Mouse (Mus musculus): ENCODE measurements around the gene Wdr93. TPM values are rescaled to one million over a fixed set of nuclear protein-coding genes. Genes with fewer than 3 reads are reported as not detected.

Gene Wdr93
- polyA plus RNA-seq, 1 experiment from 2014 or later = not detected

- Histone ChIP-seq H3K36me3 (ENCODE audit: control insufficient read depth, insufficient read depth, low read length) (no peaks in the 10 kb centered on the region), H3K9me3 (ENCODE audit: control insufficient read depth, low read length) (no peaks in the 10 kb centered on the region), H3K4me3 (ENCODE audit: low read depth, low read length) (no peak overlapping the region), H3K27ac (ENCODE audit: low read depth, low read length) (no peak overlapping the region), H3K4me2 (no peak overlapping the region), H3K4me1 (replicated peaks; ENCODE audit: control insufficient read depth, insufficient read depth, low read length) (no peaks in the 10 kb centered on the region), H3K9ac (ENCODE audit: low read depth, low read length) (no peak overlapping the region), H3K27me3 (replicated peaks; ENCODE audit: control insufficient read depth, insufficient read depth, low read length) (no peaks in the 10 kb centered on the region; the same call in 1 of the 2 replicates)
- DNase-seq (ENCODE audit: low spot score) = no peak
- ATAC-seq (replicated peaks; ENCODE audit: low FRiP score) = no peak
- 75% methylated on average over 11 of the region's 11 CpGs for WGBS
Observed at GRCm38 (mm10) chr7:79801391-79801790, 58.4 kb downstream of the Wdr93 start.

GRCm38 (mm10) chr7:79802037-79802436 is 59.1 kb downstream of the Wdr93 start:
- Histone ChIP-seq H3K4me3 (ENCODE audit: low read depth, low read length) (no peak overlapping the region), H3K4me1 (replicated peaks; ENCODE audit: control insufficient read depth, insufficient read depth, low read length) (no peaks in the 10 kb centered on the region), H3K9me3 (ENCODE audit: control insufficient read depth, low read length) (no peaks in the 10 kb centered on the region), H3K9ac (ENCODE audit: low read depth, low read length) (no peak overlapping the region), H3K4me2 (no peak overlapping the region), H3K27me3 (replicated peaks; ENCODE audit: control insufficient read depth, insufficient read depth, low read length) (no peaks in the 10 kb centered on the region; the same call in 1 of the 2 replicates), H3K27ac (ENCODE audit: low read depth, low read length) (no peak overlapping the region), H3K36me3 (ENCODE audit: control insufficient read depth, insufficient read depth, low read length) (no peaks in the 10 kb centered on the region)
- 51% methylated on average over 5 of the region's 5 CpGs for WGBS
- DNase-seq (ENCODE audit: low spot score) (no peak), ATAC-seq (replicated peaks; ENCODE audit: low FRiP score) (no peak)

GRCm38 (mm10) chr7:79803887-79804286 is 60.9 kb downstream of the Wdr93 start:
- Histone ChIP-seq H3K9ac (ENCODE audit: low read depth, low read length) (no peak overlapping the region), H3K4me3 (ENCODE audit: low read depth, low read length) (no peak overlapping the region), H3K9me3 (ENCODE audit: control insufficient read depth, low read length) (no peaks in the 10 kb centered on the region), H3K36me3 (ENCODE audit: control insufficient read depth, insufficient read depth, low read length) (no peaks in the 10 kb centered on the region), H3K27me3 (replicated peaks; ENCODE audit: control insufficient read depth, insufficient read depth, low read length) (no peaks in the 10 kb centered on the region; the same call in 1 of the 2 replicates), H3K4me1 (replicated peaks; ENCODE audit: control insufficient read depth, insufficient read depth, low read length) (no peaks in the 10 kb centered on the region), H3K27ac (ENCODE audit: low read depth, low read length) (no peak overlapping the region), H3K4me2 (no peak overlapping the region)
- 70% methylated on average over 2 of the region's 2 CpGs for WGBS
- ATAC-seq (replicated peaks; ENCODE audit: low FRiP score) (no peak), DNase-seq (ENCODE audit: low spot score) (no peak)

GRCm38 (mm10) chr7:79808561-79808960 is 65.6 kb downstream of the Wdr93 start:
- Histone ChIP-seq H3K4me1 (replicated peaks; ENCODE audit: control insufficient read depth, insufficient read depth, low read length) (peaks cover 5% of the 10 kb centered on the region; the same call in 1 of the 2 replicates), H3K4me3 (ENCODE audit: low read depth, low read length) (no peak overlapping the region), H3K9me3 (ENCODE audit: control insufficient read depth, low read length) (no peaks in the 10 kb centered on the region), H3K9ac (ENCODE audit: low read depth, low read length) (no peak overlapping the region), H3K27me3 (replicated peaks; ENCODE audit: control insufficient read depth, insufficient read depth, low read length) (peaks cover 24% of the 10 kb centered on the region), H3K36me3 (ENCODE audit: control insufficient read depth, insufficient read depth, low read length) (no peaks in the 10 kb centered on the region), H3K27ac (ENCODE audit: low read depth, low read length) (no peak overlapping the region), H3K4me2 (no peak overlapping the region)
- ATAC-seq (replicated peaks; ENCODE audit: low FRiP score) (no peak), DNase-seq (ENCODE audit: low spot score) (no peak)
- 80% methylated on average over 7 of the region's 7 CpGs for WGBS

- H3K36me3 ChIP-seq (ENCODE audit: control insufficient read depth, insufficient read depth, low read length) = no peaks in the 10 kb centered on the region
- H3K4me3 ChIP-seq (ENCODE audit: low read depth, low read length) = peak within 1 kb of the TSS; percentile 30
- H3K9ac ChIP-seq (ENCODE audit: low read depth, low read length) = peak within 1 kb of the TSS; percentile 3; the same call in 1 of the 2 replicates
- ATAC-seq (replicated peaks; ENCODE audit: low FRiP score) (0 out of 2 replicates have a peak, but pooled peaks have one; percentile 43), DNase-seq (ENCODE audit: low spot score) (peak; percentile 57)
- 16% methylated on average over 71 of the region's 71 CpGs for WGBS
- peak within 1 kb of the TSS; percentile 66 for H3K4me2 ChIP-seq
- H3K27me3 ChIP-seq (replicated peaks; ENCODE audit: control insufficient read depth, insufficient read depth, low read length) = peaks cover 24% of the 10 kb centered on the region
- H3K27ac ChIP-seq (ENCODE audit: low read depth, low read length) = no peak within 1 kb of the TSS
- H3K4me1 ChIP-seq (replicated peaks; ENCODE audit: control insufficient read depth, insufficient read depth, low read length) = peaks cover 5% of the 10 kb centered on the region; the same call in 1 of the 2 replicates
- H3K9me3 ChIP-seq (ENCODE audit: control insufficient read depth, low read length) = no peaks in the 10 kb centered on the region
Observed at GRCm38 (mm10) chr7:79810611-79811506, 67.9 kb downstream of the Wdr93 start, which contains the start of gene Mesp2. TSS of gene Mesp2 (plus strand) at chr7:79810727.

- H3K9me3 ChIP-seq (ENCODE audit: control insufficient read depth, low read length) = no peaks in the 10 kb centered on the region
- DNase-seq (ENCODE audit: low spot score) (no peak), ATAC-seq (replicated peaks; ENCODE audit: low FRiP score) (no peak)
- H3K27me3 ChIP-seq (replicated peaks; ENCODE audit: control insufficient read depth, insufficient read depth, low read length) = peaks cover 27% of the 10 kb centered on the region
- no peak overlapping the region for H3K27ac ChIP-seq (ENCODE audit: low read depth, low read length)
- H3K4me2 ChIP-seq = no peak overlapping the region
- no peak overlapping the region for H3K4me3 ChIP-seq (ENCODE audit: low read depth, low read length)
- H3K36me3 ChIP-seq (ENCODE audit: control insufficient read depth, insufficient read depth, low read length) = no peaks in the 10 kb centered on the region
- 85% methylated on average over 1 of the region's 1 CpGs for WGBS
- peaks cover 5% of the 10 kb centered on the region; the same call in 1 of the 2 replicates for H3K4me1 ChIP-seq (replicated peaks; ENCODE audit: control insufficient read depth, insufficient read depth, low read length)
- H3K9ac ChIP-seq (ENCODE audit: low read depth, low read length) = no peak overlapping the region
Observed at GRCm38 (mm10) chr7:79813409-79813808, 70.4 kb downstream of the Wdr93 start.

GRCm38 (mm10) chr7:79818321-79818720 is 75.4 kb downstream of the Wdr93 start:
- DNase-seq (ENCODE audit: low spot score) = no peak
- H3K4me2 ChIP-seq = no peak overlapping the region
- H3K27ac ChIP-seq (ENCODE audit: low read depth, low read length) = no peak overlapping the region
- H3K27me3 ChIP-seq (replicated peaks; ENCODE audit: control insufficient read depth, insufficient read depth, low read length) = 0 out of 2 replicates have a peak, but pooled peaks cover 3% of the 10 kb centered on the region
- H3K4me3 ChIP-seq (ENCODE audit: low read depth, low read length) = no peak overlapping the region
- no peaks in the 10 kb centered on the region for H3K9me3 ChIP-seq (ENCODE audit: control insufficient read depth, low read length)
- no peak for ATAC-seq (replicated peaks; ENCODE audit: low FRiP score)
- no peak overlapping the region for H3K9ac ChIP-seq (ENCODE audit: low read depth, low read length)
- 7% methylated on average over 6 of the region's 6 CpGs for WGBS
- H3K36me3 ChIP-seq (ENCODE audit: control insufficient read depth, insufficient read depth, low read length) = no peaks in the 10 kb centered on the region
- H3K4me1 ChIP-seq (replicated peaks; ENCODE audit: control insufficient read depth, insufficient read depth, low read length) = peaks cover 13% of the 10 kb centered on the region

- Histone ChIP-seq H3K4me3 (ENCODE audit: low read depth, low read length) (no peak overlapping the region), H3K27me3 (replicated peaks; ENCODE audit: control insufficient read depth, insufficient read depth, low read length) (0 out of 2 replicates have a peak, but pooled peaks cover 3% of the 10 kb centered on the region), H3K9ac (ENCODE audit: low read depth, low read length) (no peak overlapping the region), H3K4me1 (replicated peaks; ENCODE audit: control insufficient read depth, insufficient read depth, low read length) (peaks cover 13% of the 10 kb centered on the region), H3K9me3 (ENCODE audit: control insufficient read depth, low read length) (no peaks in the 10 kb centered on the region), H3K27ac (ENCODE audit: low read depth, low read length) (no peak overlapping the region), H3K36me3 (ENCODE audit: control insufficient read depth, insufficient read depth, low read length) (no peaks in the 10 kb centered on the region), H3K4me2 (no peak overlapping the region)
- ATAC-seq (replicated peaks; ENCODE audit: low FRiP score) (no peak), DNase-seq (ENCODE audit: low spot score) (no peak)
- WGBS = 17% methylated on average over 4 of the region's 4 CpGs
Observed at GRCm38 (mm10) chr7:79819515-79819914, 76.6 kb downstream of the Wdr93 start.

Data from liver, embryonic 11.5 days (tissue).